Mouse (Mus musculus) kidney, adult 8-10 months (tissue): Measurements from ENCODE around the gene Bckdhb.
"Not testable (repeated sequence)": the region's sequence is repeated elsewhere in the genome, so short reads cannot be mapped to it uniquely, and the experiment has no call there.

Experiments
- DNase-seq, 2 experiments: peaks; one replicate each; pipeline ENCODE4 v3.0.0; 2022

The Bckdhb gene

DNA sequence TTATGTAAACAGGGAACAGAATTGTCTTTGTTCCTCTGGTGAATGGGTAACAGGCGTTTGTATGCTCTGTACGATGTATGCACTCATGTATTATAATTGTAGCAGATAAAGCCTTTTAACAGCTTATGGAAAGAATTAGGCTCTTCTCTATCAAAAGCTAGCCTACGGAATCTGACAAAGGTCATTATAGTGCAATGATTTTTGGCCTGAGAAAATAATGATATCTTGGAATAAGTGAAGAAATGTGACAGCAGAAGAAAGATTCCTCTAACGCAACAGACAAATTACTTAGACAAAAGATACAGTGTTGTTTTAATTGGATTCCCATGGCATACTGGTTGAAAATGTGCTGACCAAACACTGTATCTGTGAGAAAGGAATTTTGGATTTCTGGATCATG lies 122.0 kb downstream of the Bckdhb start:
- DNase-seq: no peak

DNA sequence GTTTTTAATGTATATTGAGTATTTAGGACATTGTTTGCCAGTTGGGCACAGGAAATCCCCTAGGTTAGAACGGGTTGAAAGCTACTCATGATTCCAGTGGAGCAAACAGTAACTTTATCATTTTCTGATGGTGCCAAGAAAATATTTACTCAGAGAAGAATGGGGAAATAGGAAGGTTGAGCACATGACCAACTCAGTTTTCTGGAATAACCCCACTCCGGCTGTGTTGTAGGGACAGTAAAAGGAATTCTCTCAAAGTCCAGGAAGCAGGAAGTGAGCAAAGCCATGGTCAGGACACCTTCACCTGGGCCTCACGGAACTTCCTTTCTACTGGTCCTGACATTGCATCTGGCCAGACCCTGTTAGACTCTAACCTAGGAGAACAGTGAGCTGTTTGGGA lies 122.5 kb downstream of the Bckdhb start:
- DNase-seq: no peak

DNA sequence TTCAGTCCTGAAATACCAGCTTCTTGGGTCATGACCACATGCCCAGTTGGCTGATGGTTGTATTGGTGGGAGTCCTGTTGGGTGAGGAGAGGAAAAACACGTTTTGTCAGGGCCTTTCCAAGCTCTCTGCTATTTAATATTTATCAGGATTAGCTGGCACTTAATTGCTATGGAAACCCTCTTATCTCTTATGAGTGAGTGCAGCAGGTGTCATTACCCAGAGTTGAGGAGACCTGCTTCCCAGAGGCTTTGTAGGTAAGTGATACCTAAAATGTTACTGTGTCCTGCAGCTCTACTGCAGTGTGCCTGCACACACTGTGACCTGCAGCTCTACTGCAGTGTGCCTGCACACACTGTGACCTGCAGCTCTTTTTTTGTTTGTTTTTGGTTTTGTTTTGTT lies 124.2 kb downstream of the Bckdhb start:
- no peak for DNase-seq

DNA sequence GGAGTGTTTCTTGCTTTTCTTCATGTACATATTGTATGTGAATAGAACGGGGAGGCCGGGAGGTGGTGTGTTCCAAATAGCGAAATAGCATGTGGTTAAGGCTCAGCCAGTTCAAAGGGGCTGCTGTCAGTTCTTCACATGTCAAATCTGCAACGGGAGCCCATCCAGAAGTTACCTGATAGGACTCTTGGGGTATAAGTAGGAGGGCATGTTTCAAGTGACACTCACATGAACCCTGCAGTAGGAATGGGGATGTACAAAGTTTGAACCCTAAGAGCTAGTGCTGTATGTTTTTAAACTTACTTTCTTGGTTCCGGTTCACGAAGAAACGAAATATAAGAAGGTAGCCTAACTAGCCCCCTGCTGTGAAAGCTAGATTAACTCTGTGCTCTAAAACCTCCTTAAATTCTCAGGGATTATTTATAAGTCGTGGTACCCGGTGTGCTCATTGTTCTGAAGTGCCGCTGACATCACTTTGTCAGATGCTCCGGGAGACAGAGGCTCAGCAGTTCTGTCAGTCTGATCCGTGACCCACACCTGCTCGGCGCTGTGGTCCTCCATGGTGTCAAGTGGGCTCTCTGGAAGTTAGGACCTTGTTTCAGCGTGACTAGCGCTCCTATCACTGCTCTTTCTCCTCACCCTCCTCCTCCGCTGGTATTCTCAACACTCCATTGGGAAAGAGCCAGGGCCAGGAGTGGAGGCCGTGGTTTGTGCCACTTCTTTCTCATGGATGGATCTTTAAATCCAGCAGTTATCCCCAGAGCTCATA lies 126.1 kb downstream of the Bckdhb start:
- DNase-seq: no peak

DNA sequence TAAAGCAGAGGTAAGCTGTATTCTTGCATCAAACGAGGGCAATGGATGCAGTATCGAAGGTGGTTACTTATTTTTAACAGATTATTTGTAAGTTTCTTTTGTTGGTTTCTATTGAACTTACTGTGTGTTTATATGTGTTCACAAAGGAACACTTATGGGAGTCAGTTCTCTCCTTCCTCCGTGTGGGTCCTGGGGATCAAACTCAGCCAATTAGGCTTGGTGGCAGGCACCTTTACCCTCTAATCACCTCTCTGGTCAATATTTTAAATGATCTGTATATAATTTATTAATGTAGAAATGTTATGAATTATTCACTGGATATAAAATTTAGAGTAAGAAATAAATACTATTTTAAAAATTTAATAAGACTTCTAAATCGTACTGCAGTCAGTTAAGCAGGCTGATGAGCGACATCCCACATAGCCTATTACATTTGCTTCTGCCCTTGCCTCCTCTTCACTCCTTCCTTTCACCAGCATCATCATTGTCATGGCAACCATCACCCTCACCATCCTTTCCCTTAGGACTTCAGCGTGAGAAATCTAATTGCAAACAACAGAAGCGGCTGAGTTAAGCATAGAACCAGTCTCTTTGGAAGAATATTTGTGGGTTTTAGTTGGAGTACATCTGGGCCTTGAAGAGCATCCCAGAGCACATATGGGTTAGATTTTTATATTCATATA lies 130.3 kb downstream of the Bckdhb start:
- DNase-seq: no peak

DNA sequence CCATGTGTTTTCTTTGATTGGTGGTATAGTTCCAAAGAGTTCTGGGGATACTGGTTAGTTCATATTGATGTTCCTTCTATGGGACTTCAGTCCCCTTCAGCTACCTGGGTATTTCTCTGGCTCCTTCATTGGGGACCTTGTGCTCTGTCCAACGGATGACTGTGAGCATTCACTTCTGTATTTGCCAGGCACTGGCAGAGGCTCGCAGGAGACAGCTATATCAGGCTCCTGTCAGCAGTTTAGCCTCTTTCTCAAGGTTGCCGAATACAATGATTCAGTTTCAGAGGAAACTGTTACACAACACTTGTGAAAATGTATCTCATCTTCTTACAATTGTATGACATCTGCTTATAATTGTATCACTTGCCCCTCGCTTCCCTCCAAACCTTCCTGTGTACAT lies 135.8 kb downstream of the Bckdhb start:
- DNase-seq: not testable (repeated sequence)

DNA sequence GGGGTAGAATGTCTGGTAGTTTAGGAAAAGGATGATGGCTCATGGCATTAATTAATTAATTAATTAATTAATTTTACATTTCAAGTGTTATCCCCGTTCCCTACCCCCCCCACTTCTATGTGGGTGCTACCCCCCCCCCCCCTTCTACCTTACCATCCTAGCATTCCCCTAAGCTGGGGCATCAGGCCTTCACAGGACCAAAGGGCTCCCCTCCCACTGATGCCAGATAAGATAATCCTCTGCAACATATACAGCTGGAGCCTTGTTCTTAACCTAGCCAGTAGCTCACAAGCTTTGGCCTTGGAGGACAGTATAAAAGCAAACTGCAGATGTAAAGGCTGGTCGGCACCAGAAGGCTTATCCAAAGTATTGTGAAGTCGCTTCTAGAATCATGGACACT lies 138.7 kb downstream of the Bckdhb start:
- DNase-seq: no peak

DNA sequence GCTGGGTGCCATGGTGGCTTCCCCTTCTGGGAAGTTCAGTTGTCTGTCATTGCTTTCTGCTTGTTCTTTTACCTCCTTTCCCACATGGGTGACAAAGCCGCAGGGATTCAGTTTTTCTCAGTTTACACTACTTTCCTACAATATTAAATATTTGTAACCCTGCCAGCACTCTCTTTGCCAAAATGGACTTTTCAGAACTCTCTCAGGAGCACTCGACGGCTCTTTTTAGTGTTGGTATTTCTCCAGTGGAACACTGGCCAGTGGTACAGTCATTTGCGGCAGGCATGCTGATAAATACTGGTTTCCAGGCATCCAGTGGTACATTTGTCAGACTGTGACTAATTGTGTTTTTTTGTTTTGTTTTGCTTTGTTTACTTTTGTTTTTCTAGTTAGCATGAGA lies 139.2 kb downstream of the Bckdhb start:
- no peak for DNase-seq

DNA sequence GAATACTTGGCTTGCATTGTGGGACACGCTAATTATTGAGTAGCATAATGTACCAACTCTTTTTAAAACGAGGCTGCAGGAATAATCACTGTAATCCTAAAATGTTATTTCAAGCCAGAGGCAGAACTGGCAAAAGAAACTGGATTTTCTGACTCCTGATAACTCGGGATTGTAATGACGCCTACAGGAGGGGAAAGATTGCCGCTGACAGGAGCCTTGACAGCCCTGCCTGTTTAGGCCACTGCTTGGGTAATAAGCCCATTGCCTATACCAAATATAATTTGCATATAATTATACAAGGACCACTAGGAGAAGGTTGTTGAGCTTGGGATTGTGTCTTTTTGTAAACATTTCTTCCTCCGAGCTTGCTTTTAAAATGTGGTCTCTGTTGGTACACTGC lies 145.3 kb downstream of the Bckdhb start:
- DNase-seq: no peak

DNA sequence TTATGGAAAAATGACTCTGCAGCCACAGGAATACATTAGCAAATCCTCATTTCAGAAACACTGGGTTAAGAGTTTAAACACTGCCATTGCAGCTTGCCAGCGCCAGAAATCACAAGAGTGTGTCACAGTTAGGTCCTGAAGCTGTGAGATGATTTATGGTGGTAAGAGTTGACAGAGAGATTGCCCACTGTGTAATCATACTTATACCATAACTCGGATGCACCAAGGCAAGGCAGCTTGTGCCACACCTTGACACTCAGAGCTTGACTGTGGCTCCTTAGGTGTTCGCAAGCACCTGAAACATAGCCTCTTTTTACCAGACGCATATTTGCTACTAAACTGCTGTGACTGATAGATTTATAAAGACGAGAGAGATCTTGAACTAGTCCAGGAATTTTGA lies 145.8 kb downstream of the Bckdhb start:
- DNase-seq: no peak

DNA sequence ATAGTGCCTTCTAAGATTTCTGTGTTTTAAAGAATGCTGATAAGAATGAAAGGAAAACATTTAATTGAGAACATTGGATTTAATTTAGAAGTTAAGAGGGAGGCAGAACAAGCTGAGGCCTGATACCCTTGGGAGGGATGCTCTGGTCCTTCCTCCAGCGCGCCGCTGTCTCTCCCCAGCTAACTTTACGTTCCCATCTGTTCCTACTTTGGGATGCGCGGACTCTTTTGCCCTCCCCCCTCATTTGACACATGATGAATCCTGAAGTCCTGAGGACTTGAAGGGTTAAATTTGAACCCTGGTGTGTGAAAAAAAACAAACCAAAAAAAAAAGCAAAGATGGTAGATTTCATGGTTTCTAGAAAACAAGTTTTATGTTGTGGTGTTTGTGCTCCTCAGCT lies 147.6 kb downstream of the Bckdhb start:
- no peak for DNase-seq

DNA sequence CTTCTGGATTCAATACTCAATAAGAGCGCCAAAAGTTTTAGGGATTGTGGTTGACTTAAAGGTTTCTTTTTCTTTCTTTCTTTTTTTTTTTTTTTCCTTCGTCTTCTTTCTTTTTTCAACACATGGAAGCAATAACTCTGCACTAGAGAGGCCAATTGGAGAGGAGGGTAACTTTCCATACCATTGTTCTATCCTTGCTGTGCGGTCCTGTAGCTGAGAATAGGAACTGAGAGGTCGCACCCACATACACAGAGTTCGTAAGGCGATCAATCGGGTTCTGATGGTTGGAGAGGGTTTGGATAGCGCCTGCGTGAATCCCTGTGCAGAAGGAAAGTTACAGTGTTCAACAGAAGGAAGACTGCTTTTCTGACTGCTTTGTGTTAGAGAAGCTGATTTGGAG lies 148.3 kb downstream of the Bckdhb start:
- DNase-seq: no peak

DNA sequence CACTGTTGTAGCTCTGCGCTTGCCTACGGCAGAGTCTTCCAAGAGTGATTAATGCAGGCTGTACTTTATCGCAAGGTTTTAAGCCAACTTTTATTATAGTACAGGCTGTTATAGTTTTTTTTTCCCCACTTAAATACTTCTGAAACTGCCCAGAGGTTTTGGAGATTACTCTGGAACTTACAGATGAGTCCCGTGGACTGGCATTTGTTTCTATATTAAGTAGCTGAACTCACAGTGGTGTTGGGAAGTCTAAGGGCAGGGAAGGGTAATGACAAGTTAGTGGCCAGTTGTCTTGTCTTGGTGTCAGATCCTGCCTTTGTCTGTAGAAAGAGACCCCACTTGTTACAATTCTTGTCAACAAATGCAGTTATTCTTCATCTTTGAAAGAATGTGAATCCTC lies 158.6 kb downstream of the Bckdhb start:
- DNase-seq: no peak

DNA sequence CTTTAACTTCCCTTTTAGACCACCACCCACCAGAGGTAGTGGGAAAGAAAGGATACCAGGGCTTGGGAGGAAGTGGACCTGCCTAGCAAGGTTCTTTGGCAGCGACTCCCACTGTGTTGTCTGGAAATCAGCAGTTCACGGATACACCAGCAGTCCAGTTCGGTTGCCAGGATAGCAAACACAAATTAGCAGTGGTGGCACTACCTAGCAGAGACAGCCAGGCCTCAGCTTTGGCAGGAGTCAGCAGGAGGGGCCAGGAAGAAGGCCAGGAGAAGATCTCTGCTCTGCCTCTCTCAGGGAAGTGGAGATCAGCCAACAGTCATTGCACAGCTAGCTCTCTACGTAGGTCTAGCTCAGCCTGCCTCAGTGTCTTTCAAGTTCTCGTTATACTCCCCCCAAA lies 159.7 kb downstream of the Bckdhb start:
- no peak for DNase-seq

DNA sequence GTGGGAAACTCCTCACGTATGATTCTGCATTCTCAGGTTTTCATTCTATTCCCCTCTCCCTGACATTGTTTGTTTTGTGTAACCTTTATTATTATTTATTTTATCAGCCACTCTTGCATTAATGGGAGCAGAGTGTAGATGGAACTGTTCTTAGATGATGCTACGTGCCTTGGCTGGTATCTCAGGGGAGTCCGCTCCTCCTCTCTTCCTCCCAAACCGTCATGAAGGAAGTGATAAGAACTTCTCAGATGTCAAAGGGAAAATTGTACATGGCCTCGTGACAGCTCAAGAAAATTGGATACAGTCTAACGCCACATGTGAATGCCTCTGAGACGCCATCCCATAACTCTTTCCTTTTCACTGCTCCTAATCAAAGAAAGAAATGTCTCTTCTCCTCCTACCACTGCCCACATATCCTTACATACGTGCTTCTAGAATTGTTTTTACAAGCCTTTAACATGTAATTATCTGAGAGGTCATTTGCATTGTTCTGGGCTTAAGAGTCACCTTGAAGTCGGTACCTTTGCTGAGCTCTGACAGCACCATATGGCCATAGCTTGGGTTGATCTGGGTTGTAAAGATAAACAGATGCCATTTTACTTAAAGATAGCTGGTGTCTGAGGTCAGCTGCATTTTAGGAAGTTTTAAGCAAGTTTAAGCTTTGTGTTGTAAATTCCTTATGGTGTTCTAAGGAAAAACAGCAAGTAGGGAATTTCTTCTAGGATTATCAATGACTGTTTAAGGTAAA lies 165.5 kb downstream of the Bckdhb start:
- DNase-seq: no peak

DNA sequence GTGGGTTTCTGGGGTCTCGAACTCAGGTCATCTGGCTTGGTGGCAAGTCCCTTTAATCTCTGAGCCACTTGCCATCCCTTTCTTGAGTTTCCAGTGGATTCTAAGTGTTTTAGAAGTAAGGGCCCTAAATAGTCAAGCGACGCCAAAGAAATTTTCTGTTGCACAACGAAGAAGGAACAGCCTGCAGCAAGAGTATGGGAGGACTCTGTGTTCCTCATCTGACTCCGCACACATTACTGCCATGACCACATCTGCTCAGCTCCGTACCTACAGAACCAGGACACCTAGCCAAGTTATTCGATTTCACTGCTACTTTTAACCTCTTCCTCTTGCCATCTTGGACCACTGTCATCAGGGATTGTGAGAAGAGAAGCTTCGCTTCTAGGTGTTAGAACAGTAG lies 168.0 kb downstream of the Bckdhb start:
- no peak for DNase-seq

DNA sequence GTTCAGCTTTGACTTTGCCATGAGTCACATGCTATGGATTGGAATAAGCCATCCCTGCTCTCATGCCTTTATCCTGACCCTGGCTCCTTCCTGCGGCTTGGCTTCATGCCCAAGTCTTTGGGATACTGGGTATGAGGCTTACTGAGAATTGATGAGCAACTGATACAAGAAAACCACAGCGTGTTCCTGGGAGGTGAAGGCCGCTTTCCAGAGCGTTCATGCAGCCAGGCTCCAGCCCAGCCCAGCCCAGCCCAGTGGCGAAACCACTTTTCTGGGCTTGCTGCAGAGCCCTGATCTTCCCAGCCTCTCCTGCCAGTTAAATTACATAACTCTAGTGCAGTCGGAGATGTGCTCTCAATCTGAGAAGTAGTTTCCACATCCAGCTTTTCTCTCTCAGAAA lies 169.2 kb downstream of the Bckdhb start:
- no peak for DNase-seq

DNA sequence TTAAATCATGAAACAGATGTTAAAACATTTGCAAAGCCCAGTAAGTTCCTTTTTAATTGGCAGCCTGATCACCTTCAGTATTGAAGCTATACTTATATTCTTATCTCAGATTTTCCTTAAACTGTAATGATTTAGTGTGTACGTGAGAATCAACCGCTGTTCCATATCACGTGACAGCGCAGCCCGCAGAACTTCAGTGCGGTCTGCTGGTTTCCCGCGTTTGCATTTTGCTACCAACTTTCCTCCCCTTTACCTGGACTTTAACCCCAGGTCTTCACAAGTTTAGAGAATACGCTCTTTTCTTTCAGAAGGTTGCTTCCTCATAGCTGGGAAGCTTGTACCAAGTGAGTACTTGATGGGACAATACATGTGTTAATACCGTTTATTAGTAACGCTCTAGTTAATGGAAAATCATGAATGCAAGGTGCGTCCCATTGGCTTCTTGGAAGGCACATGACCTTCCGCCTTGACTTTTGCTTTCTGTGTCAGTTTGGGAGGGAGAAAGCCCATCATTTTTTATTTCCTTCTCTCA lies 171.6 kb downstream of the Bckdhb start:
- DNase-seq: peak; percentile 15 to 45

DNA sequence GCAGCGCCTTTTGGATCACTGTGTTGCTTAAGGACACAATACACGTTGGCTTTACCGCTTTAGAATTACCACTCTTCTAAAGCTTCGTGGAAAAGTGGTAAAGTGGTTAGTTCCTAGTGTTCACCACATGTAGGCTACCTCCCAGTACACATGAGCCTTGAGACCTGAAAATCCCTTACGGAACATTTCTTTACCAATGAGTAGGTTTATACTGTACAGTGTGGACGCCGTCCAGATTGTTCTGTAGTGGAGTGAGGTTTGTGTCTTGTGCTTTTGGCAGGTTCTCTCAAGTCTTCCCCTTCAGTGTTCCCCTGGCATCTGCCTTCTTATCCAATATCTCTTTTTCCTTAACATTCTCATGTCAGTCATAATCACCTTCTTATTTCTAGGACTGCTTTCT lies 178.4 kb downstream of the Bckdhb start:
- DNase-seq: no peak

DNA sequence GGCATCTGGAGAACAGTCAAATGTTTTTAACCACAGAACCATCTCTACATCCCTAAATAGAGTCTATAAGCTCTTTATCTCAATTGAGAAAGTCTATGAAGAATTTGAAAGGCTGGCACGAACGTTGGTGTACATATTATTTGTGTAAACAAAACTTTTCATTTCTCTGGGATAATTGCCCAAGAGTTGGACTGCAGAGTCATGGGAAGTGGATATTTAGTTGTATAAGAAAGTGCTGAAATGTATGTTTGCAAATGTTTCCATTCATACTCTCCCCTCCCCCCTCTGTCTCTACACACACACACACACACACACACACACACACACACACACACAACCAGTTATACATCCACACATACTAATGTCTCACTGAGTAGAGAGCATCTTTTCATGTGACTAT lies 181.5 kb downstream of the Bckdhb start:
- no peak for DNase-seq

DNA sequence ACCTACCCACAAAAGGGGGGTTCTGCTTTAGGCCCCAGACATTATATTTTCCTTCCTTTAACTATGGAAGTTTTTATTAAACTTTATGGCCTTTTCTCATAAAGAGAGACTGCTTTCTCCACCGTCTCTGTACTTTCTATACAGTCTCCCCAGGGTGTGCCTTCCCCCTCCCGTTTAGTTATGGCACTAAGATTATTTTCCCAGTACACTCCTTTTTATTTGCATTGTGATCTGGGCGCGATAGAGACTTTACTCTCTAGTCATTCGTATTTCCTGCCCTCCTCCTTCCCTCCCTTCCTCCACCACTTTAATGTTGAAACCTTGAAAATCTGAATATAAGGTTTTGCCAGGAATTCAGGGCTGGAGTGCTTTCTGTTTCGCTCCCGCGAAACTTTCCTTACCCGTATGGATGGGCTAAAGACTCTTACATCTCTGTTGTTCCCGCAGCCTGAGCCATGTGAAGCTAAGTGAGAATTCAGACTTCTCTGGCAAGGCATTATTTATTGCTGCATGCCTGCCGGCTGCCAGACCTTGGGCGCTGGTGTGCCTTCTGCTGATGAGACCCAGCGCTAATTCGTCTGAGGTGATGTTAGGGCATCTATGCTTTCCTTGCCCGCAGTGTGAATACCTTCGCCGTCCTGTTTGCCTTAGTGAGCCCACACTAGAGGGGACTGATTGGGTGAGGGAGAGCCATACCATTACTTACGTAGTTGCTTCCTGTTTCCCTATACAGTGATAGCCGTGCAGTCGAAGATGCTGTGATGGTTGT lies 182.3 kb downstream of the Bckdhb start:
- DNase-seq: no peak

DNA sequence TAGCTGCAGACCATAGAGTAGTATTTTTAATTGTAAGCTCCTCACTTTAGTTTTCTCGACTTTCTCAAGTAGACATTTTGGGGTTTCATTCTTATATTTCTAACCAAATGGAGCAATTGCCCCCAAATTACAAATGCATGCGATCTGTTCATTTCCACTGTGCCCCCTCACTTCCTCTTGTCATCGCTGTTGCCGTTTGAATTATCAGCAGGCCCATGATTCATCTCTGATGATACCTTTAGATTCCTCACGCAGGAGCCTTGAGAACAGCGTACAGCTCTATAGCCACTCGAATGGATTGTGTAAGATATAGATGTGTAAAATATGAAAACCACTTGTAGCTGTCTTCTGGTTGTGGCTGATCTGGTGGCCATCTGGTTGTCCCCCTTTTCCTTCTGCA lies 183.6 kb downstream of the Bckdhb start:
- no peak for DNase-seq
